Mouse (Mus musculus) midbrain, embryonic 16.5 days (tissue): ENCODE results near the gene Krt83. TPM values are rescaled to one million over a fixed set of nuclear protein-coding genes. Genes with fewer than 3 reads are reported as not detected.

Source experiments
- ATAC-seq: fragments of 200-750 bp; cut with Nextera tagmentation; 2 replicates; pipeline ENCODE4 v1.8.0; 2017; ENCODE audit warnings: moderate TSS enrichment
- H3K27ac ChIP-seq: fragments of 300-500 bp; sonication (generic); 2 replicates; pipeline ENCODE4 v1.5.1; 2014; ENCODE audit warnings: mild to moderate bottlenecking, low read length, mixed read lengths
- H3K27me3 ChIP-seq: fragments of 300-500 bp; sonication (generic); 2 replicates; pipeline ENCODE4 v1.6.1; 2014; ENCODE audit warnings: low read depth, low read length, mixed read lengths; ENCODE audit not compliant: control insufficient read depth, insufficient read depth
- H3K36me3 ChIP-seq: fragments of 300-500 bp; sonication (generic); 2 replicates; pipeline ENCODE4 v1.6.1; 2014; ENCODE audit warnings: mild to moderate bottlenecking, low read length, moderate library complexity, mixed read lengths; ENCODE audit not compliant: control insufficient read depth, insufficient read depth
- H3K4me1 ChIP-seq: fragments of 300-500 bp; sonication (generic); 2 replicates; pipeline ENCODE4 v1.6.1; 2014; ENCODE audit warnings: mild to moderate bottlenecking, low read length, mixed read lengths; ENCODE audit not compliant: control insufficient read depth, insufficient read depth
- H3K4me2 ChIP-seq: fragments of 300-500 bp; sonication (generic); 2 replicates; pipeline ENCODE4 v1.6.1; 2014; ENCODE audit warnings: mild to moderate bottlenecking, low read length, mixed read lengths
- H3K4me3 ChIP-seq: fragments of 300-500 bp; sonication (generic); 2 replicates; pipeline ENCODE4 v1.5.1; 2014; ENCODE audit warnings: low read depth, mild to moderate bottlenecking, low read length, moderate library complexity, mixed read lengths
- H3K9ac ChIP-seq: fragments of 300-500 bp; sonication (generic); 2 replicates; pipeline ENCODE4 v1.6.1; 2014; ENCODE audit warnings: low read depth, low read length, mixed read lengths
- H3K9me3 ChIP-seq: fragments of 300-500 bp; sonication (generic); replicated peaks from 2 replicates; pipeline ENCODE4 v1.6.1; 2014; ENCODE audit warnings: mild to moderate bottlenecking, low read length, mixed read lengths; ENCODE audit not compliant: control insufficient read depth, poor library complexity, severe bottlenecking
- WGBS: fragments of 180-500 bp; shearing (Covaris S2); extraction: QIAGEN DNeasy Blood & Tissue Kit; methylation state at CpG from one replicate; pipeline ENCODE4 v1.1.7; 2014; 5-methylcytosine and 5-hydroxymethylcytosine counted together
- polyA plus RNA-seq: library from polyadenylated mRNA; unstranded; fragments of >200 nt; fragmentation: Nextera tagmentation; extraction: Ambion mirVana; gene quantifications from 2 replicates; pipeline ENCODE4 v1.2.1, GENCODE M21; 2015

The Krt83 gene
- polyA plus RNA-seq, 1 experiment from 2014 or later = not detected

- Histone ChIP-seq H3K27me3 (no peaks in the 10 kb centered on the region; the same call in 1 of the 2 replicates), H3K4me1 (no peaks in the 10 kb centered on the region), H3K4me2 (no peak overlapping the region), H3K27ac (no peak overlapping the region), H3K9me3 (no peaks in the 10 kb centered on the region), H3K36me3 (no peaks in the 10 kb centered on the region), H3K4me3 (no peak overlapping the region), H3K9ac (no peak overlapping the region)
- no peak for ATAC-seq
- 91% methylated on average over 9 of the region's 9 CpGs for WGBS
Measured at GRCm38 (mm10) chr15:101508247-101508646, 16.9 kb upstream of the Krt83 start.

GRCm38 (mm10) chr15:101506896-101507758, 15.8 kb upstream of the Krt83 start:
- H3K27me3 ChIP-seq = no peaks in the 10 kb centered on the region; the same call in 1 of the 2 replicates
- H3K9ac ChIP-seq = no peak overlapping the region
- no peaks in the 10 kb centered on the region for H3K36me3 ChIP-seq
- no peak overlapping the region for H3K4me2 ChIP-seq
- H3K9me3 ChIP-seq = no peaks in the 10 kb centered on the region
- 59% methylated on average over 14 of the region's 14 CpGs for WGBS
- no peak overlapping the region for H3K4me3 ChIP-seq
- no peak overlapping the region for H3K27ac ChIP-seq
- no peaks in the 10 kb centered on the region for H3K4me1 ChIP-seq
- ATAC-seq = no peak

GRCm38 (mm10) chr15:101497181-101497580, 5.9 kb upstream of the Krt83 start:
- ATAC-seq = no peak
- H3K27ac ChIP-seq = no peak overlapping the region
- no peaks in the 10 kb centered on the region for H3K9me3 ChIP-seq
- H3K4me2 ChIP-seq = no peak overlapping the region
- no peaks in the 10 kb centered on the region for H3K27me3 ChIP-seq
- WGBS = 80% methylated on average over 2 of the region's 2 CpGs
- H3K4me1 ChIP-seq = no peaks in the 10 kb centered on the region
- no peaks in the 10 kb centered on the region for H3K36me3 ChIP-seq
- H3K4me3 ChIP-seq = no peak overlapping the region
- H3K9ac ChIP-seq = no peak overlapping the region

GRCm38 (mm10) chr15:101495266-101495665, 4.0 kb upstream of the Krt83 start:
- whole genome bisulfite sequencing = 83% methylated on average over 8 of the region's 8 CpGs
- ATAC-seq = no peak
- no peaks in the 10 kb centered on the region for H3K27me3 ChIP-seq
- no peaks in the 10 kb centered on the region for H3K36me3 ChIP-seq
- no peak overlapping the region for H3K9ac ChIP-seq
- no peak overlapping the region for H3K4me2 ChIP-seq
- H3K4me3 ChIP-seq = no peak overlapping the region
- H3K27ac ChIP-seq = no peak overlapping the region
- H3K9me3 ChIP-seq = no peaks in the 10 kb centered on the region
- H3K4me1 ChIP-seq = no peaks in the 10 kb centered on the region

- H3K27me3 ChIP-seq = no peaks in the 10 kb centered on the region
- H3K4me1 ChIP-seq = no peaks in the 10 kb centered on the region
- H3K9ac ChIP-seq = no peak overlapping the region
- no peaks in the 10 kb centered on the region for H3K36me3 ChIP-seq
- whole genome bisulfite sequencing = 58% methylated on average over 1 of the region's 1 CpGs
- no peak overlapping the region for H3K4me2 ChIP-seq
- H3K4me3 ChIP-seq = no peak overlapping the region
- no peak overlapping the region for H3K27ac ChIP-seq
- no peak for ATAC-seq
- no peaks in the 10 kb centered on the region for H3K9me3 ChIP-seq
Measured at GRCm38 (mm10) chr15:101494203-101494602, 2.9 kb upstream of the Krt83 start.

- H3K9me3 ChIP-seq = no peaks in the 10 kb centered on the region
- ATAC-seq = no peak
- no peaks in the 10 kb centered on the region for H3K4me1 ChIP-seq
- H3K27me3 ChIP-seq = no peaks in the 10 kb centered on the region
- WGBS = 93% methylated on average over 6 of the region's 6 CpGs
- H3K36me3 ChIP-seq = no peaks in the 10 kb centered on the region
- H3K4me2 ChIP-seq = no peak overlapping the region
- no peak overlapping the region for H3K27ac ChIP-seq
- no peak overlapping the region for H3K4me3 ChIP-seq
- H3K9ac ChIP-seq = no peak overlapping the region
Measured at GRCm38 (mm10) chr15:101493713-101494112, 2.4 kb upstream of the Krt83 start.

GRCm38 (mm10) chr15:101492718-101493117, 1.4 kb upstream of the Krt83 start:
- Histone ChIP-seq H3K27me3 (no peaks in the 10 kb centered on the region), H3K27ac (no peak overlapping the region), H3K4me3 (no peak overlapping the region), H3K4me2 (no peak overlapping the region), H3K9me3 (no peaks in the 10 kb centered on the region), H3K36me3 (no peaks in the 10 kb centered on the region), H3K9ac (no peak overlapping the region), H3K4me1 (no peaks in the 10 kb centered on the region)
- no peak for ATAC-seq
- 82% methylated on average over 8 of the region's 8 CpGs for WGBS

- 74% methylated on average over 11 of the region's 11 CpGs for WGBS
Measured at GRCm38 (mm10) chr15:101485911-101486635, 5.2 kb downstream of the Krt83 start.

GRCm38 (mm10) chr15:101484939-101485338, 6.4 kb downstream of the Krt83 start:
- no peaks in the 10 kb centered on the region for H3K9me3 ChIP-seq
- WGBS = 85% methylated on average over 1 of the region's 1 CpGs
- no peak overlapping the region for H3K4me3 ChIP-seq
- H3K9ac ChIP-seq = no peak overlapping the region
- no peak overlapping the region for H3K4me2 ChIP-seq
- H3K27me3 ChIP-seq = no peaks in the 10 kb centered on the region
- no peaks in the 10 kb centered on the region for H3K4me1 ChIP-seq
- no peak for ATAC-seq
- H3K36me3 ChIP-seq = no peaks in the 10 kb centered on the region
- H3K27ac ChIP-seq = no peak overlapping the region

More at GRCm38 (mm10) chr15:101485911-101486635, 5.2 kb downstream of the Krt83 start:
- Histone ChIP-seq H3K4me3 (no peak overlapping the region), H3K9me3 (no peaks in the 10 kb centered on the region), H3K4me1 (no peaks in the 10 kb centered on the region), H3K36me3 (no peaks in the 10 kb centered on the region), H3K4me2 (no peak overlapping the region), H3K27me3 (no peaks in the 10 kb centered on the region), H3K27ac (no peak overlapping the region), H3K9ac (no peak overlapping the region)
- no peak for ATAC-seq
